ENCODE assay signal across 8 mouse cellular contexts in the genomic region with DNA sequence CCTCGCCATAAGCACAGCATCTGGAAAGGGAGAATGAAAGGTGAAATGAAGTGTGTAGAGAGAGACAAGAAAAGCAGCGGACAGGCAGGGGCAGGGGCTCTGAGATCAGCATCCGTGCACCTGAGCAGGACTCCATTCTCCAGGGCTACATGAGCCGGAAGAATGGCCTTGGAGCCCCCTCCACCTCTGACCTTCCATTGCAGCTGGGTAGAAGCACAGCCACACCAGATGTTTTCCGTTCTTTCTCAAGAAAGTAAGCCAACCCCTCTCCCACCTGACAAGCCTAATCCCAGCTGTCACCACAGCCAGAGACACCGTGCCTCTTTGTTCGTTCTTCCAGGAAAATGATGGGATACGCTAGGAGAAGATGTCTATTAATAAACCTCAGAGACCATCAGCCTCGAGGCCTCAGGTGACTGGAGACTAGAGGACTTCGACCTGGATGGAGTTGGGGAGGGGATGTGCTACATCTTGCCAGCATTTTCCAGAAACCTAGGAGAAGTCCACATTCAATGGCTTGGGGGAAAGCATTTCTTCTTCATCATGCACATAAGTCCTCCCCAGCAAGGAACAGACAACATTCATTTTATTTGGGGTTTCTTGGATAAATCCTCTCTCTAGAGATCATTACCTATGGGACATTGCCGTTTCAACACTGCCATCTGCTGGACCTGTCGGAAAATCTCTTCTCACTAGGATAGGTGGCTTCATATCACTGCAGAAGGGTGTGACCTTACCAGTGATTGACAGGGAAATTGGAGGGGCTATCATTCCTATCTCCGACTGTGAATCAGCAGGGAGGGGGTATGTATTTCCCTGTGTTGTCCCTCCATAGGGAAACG.
A peak's percentile ranks its signal among the peaks of the same experiment; 100 is the strongest.
DNase-seq lines count a peak whose midpoint lies in the region; ATAC-seq and TF ChIP-seq lines count a peak whose summit lies in the region.

No protein-coding gene starts in this region.

- H3K4me3 ChIP-seq in liver, adult 2 months (ENCODE audit: insufficient read depth, low read depth, low read length), result no peak overlapping the region
- no peak overlapping the region for H3K4me3 ChIP-seq in liver, embryonic 11.5 days (ENCODE audit: low read depth, low read length)
- no peak overlapping the region for H3K4me3 ChIP-seq in forebrain, postnatal 0 days (ENCODE audit: low read depth, low read length)
- no peak overlapping the region for H3K4me3 ChIP-seq in limb, embryonic 12.5 days (replicated peaks)
- no peak overlapping the region for H3K4me3 ChIP-seq in neural tube, embryonic 14.5 days (ENCODE audit: low read depth, low read length)

- no peak overlapping the region for H3K27ac ChIP-seq in liver, adult 2 months (replicated peaks; ENCODE audit: insufficient read depth, low read depth, low read length)
- no peak overlapping the region for H3K27ac ChIP-seq in liver, embryonic 11.5 days (ENCODE audit: low read depth, low read length)
- no peak overlapping the region for H3K27ac ChIP-seq in forebrain, postnatal 0 days (ENCODE audit: low read depth, low read length)
- peak overlapping the region; percentile 32; the same call in 1 of the 2 replicates for H3K27ac ChIP-seq in limb, embryonic 12.5 days
- no peak overlapping the region for H3K27ac ChIP-seq in neural tube, embryonic 14.5 days (ENCODE audit: low read depth, low read length)

- TF ChIP-seq POLR2A in liver, adult 2 months (IDR thresholded peaks at IDR 0.05; ENCODE audit: extremely low read depth, insufficient read depth, low read length), result no peak

- H3K9me3 ChIP-seq in liver, embryonic 11.5 days (ENCODE audit: control insufficient read depth, low read length), result no peaks in the 10 kb centered on the region
- H3K9me3 ChIP-seq in forebrain, postnatal 0 days (ENCODE audit: low read length), result no peaks in the 10 kb centered on the region
- H3K9me3 ChIP-seq in limb, embryonic 12.5 days, result no peaks in the 10 kb centered on the region
- H3K9me3 ChIP-seq in neural tube, embryonic 14.5 days (ENCODE audit: control insufficient read depth, low read length), result no peaks in the 10 kb centered on the region

- TF ChIP-seq CTCF in liver, adult 2 months (IDR thresholded peaks at IDR 0.05; ENCODE audit: low read depth, low read length), result peak; percentile 52
- TF ChIP-seq CTCF in forebrain, postnatal 0 days (IDR thresholded peaks at IDR 0.05; ENCODE audit: low read depth), result peak; percentile 79

- ATAC-seq in liver, embryonic 11.5 days (replicated peaks; ENCODE audit: low FRiP score), result no peak
- ATAC-seq in forebrain, postnatal 0 days, result peak; percentile 92
- peak; percentile 80 for ATAC-seq in limb, embryonic 12.5 days (ENCODE audit: insufficient number of reproducible peaks, insufficient read depth, low FRiP score, low TSS enrichment, low read depth)
- ATAC-seq in neural tube, embryonic 14.5 days (ENCODE audit: low read depth), result peak; percentile 81

- WGBS in liver, adult 2 months, result 56% methylated on average over 14 of the region's 14 CpGs
- 49% methylated on average over 14 of the region's 14 CpGs for WGBS in liver, embryonic 11.5 days
- WGBS in forebrain, postnatal 0 days, result 54% methylated on average over 14 of the region's 14 CpGs
- 29% methylated on average over 14 of the region's 14 CpGs for WGBS in limb, embryonic 12.5 days
- WGBS in neural tube, embryonic 14.5 days, result 60% methylated on average over 14 of the region's 14 CpGs

- H3K4me2 ChIP-seq in liver, embryonic 11.5 days, result no peak overlapping the region
- H3K4me2 ChIP-seq in forebrain, postnatal 0 days (ENCODE audit: low read depth), result no peak overlapping the region
- H3K4me2 ChIP-seq in limb, embryonic 12.5 days, result no peak overlapping the region
- no peak overlapping the region for H3K4me2 ChIP-seq in neural tube, embryonic 14.5 days (ENCODE audit: low read depth, low read length)

- DNase-seq in liver, adult 2 months (ENCODE audit: extremely low read depth, low read depth, low spot score), result peak; percentile 26
- DNase-seq in liver, embryonic 11.5 days (ENCODE audit: low spot score), result no peak
- peak; percentile 33 to 46 for DNase-seq in cerebellum, adult 18-20 months
- peak; percentile 84 for DNase-seq in forebrain, postnatal 0 days
- DNase-seq in kidney, adult 9 months, result peak; percentile 51
- no peak for DNase-seq in B cell, adult 2 months

- H3K79me2 ChIP-seq in liver, adult 2 months (ENCODE audit: control insufficient read depth, insufficient read depth, low read length), result no peaks in the 10 kb centered on the region

- H3K27me3 ChIP-seq in liver, adult 2 months (ENCODE audit: control insufficient read depth, insufficient read depth, low read length), result no peaks in the 10 kb centered on the region
- no peaks in the 10 kb centered on the region for H3K27me3 ChIP-seq in liver, embryonic 11.5 days (replicated peaks; ENCODE audit: control insufficient read depth, insufficient read depth, low read length)
- H3K27me3 ChIP-seq in forebrain, postnatal 0 days (ENCODE audit: insufficient read depth, low read length), result no peaks in the 10 kb centered on the region
- no peaks in the 10 kb centered on the region for H3K27me3 ChIP-seq in limb, embryonic 12.5 days
- H3K27me3 ChIP-seq in neural tube, embryonic 14.5 days (ENCODE audit: control insufficient read depth, insufficient read depth, low read length), result no peaks in the 10 kb centered on the region

- H3K4me1 ChIP-seq in liver, adult 2 months (ENCODE audit: control insufficient read depth, insufficient read depth, low read length), result no peaks in the 10 kb centered on the region
- H3K4me1 ChIP-seq in liver, embryonic 11.5 days (replicated peaks; ENCODE audit: control insufficient read depth, insufficient read depth, low read length), result no peaks in the 10 kb centered on the region
- no peaks in the 10 kb centered on the region for H3K4me1 ChIP-seq in forebrain, postnatal 0 days (ENCODE audit: insufficient read depth)
- peaks cover 9% of the 10 kb centered on the region; the same call in 1 of the 2 replicates for H3K4me1 ChIP-seq in limb, embryonic 12.5 days (replicated peaks)
- no peaks in the 10 kb centered on the region for H3K4me1 ChIP-seq in neural tube, embryonic 14.5 days (ENCODE audit: control insufficient read depth, insufficient read depth, low read length)

- no peaks in the 10 kb centered on the region for H3K36me3 ChIP-seq in liver, adult 2 months (ENCODE audit: control insufficient read depth, insufficient read depth, low read length)
- H3K36me3 ChIP-seq in liver, embryonic 11.5 days (ENCODE audit: control insufficient read depth, insufficient read depth, low read length), result no peaks in the 10 kb centered on the region
- no peaks in the 10 kb centered on the region for H3K36me3 ChIP-seq in forebrain, postnatal 0 days (ENCODE audit: insufficient read depth)
- no peaks in the 10 kb centered on the region for H3K36me3 ChIP-seq in limb, embryonic 12.5 days
- no peaks in the 10 kb centered on the region for H3K36me3 ChIP-seq in neural tube, embryonic 14.5 days (ENCODE audit: control insufficient read depth, insufficient read depth, low read length)

- no peak overlapping the region for H3K9ac ChIP-seq in liver, adult 2 months (ENCODE audit: low read depth, low read length)
- H3K9ac ChIP-seq in liver, embryonic 11.5 days (ENCODE audit: low read depth, low read length), result no peak overlapping the region
- no peak overlapping the region for H3K9ac ChIP-seq in forebrain, postnatal 0 days
- no peak overlapping the region for H3K9ac ChIP-seq in limb, embryonic 12.5 days (replicated peaks)
- H3K9ac ChIP-seq in neural tube, embryonic 14.5 days (replicated peaks; ENCODE audit: low read depth, low read length), result no peak overlapping the region

Comparison
In these comparisons a context has a peak if more than half of its experiments do, and no peak if none do; other contexts are left out.
1. DNase-seq: peak in liver, adult 2 months (single experiment), cerebellum, adult 18-20 months (2 of 2), forebrain, postnatal 0 days (single experiment) and kidney, adult 9 months (single experiment); none in liver, embryonic 11.5 days (single experiment) and B cell, adult 2 months (0 of 2).